Mouse (Mus musculus): Measurements from ENCODE around the gene Mfsd4b1. TPM values are rescaled to one million over a fixed set of nuclear protein-coding genes. Genes with fewer than 3 reads are reported as not detected.

The Mfsd4b1 gene
- polyA plus RNA-seq, 1 experiment from 2014 or later, result not detected

DNA sequence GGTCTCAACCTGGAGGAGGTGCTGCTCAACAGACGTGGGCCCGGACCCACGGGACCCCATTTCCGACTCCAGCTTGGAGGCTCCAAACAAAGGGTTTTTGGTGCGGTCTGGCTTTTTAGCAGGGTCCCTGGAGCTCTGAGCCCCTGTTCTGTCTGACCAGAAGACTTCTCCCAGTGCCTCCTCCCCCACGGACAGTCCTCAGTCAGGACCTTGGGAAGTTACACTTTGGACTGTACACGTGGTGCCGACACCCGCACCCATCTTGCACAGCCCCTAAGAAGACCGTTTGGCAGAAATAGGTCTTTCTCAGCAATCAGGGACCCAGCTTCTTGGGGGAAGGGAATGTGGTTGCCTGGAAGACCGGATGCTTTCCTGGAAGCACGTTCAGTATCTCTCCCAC is 38.6 kb downstream of the Mfsd4b1 start, which contains the start of gene Mfsd4b5:
Mfsd4b5 (minus strand) TSS at position 181 of the 400 bp plus-strand sequence.
- Histone ChIP-seq H3K9ac (replicated peaks) (no peak within 1 kb of the TSS), H3K36me3 (no peaks in the 10 kb centered on the region), H3K4me1 (no peaks in the 10 kb centered on the region), H3K27me3 (no peaks in the 10 kb centered on the region), H3K4me2 (replicated peaks) (no peak within 1 kb of the TSS), H3K4me3 (no peak within 1 kb of the TSS), H3K27ac (replicated peaks) (no peak within 1 kb of the TSS), H3K9me3 (no peaks in the 10 kb centered on the region)
- 93% methylated on average over 12 of the region's 12 CpGs for WGBS
- no peak for ATAC-seq (ENCODE audit: low FRiP score, low read depth)

DNA sequence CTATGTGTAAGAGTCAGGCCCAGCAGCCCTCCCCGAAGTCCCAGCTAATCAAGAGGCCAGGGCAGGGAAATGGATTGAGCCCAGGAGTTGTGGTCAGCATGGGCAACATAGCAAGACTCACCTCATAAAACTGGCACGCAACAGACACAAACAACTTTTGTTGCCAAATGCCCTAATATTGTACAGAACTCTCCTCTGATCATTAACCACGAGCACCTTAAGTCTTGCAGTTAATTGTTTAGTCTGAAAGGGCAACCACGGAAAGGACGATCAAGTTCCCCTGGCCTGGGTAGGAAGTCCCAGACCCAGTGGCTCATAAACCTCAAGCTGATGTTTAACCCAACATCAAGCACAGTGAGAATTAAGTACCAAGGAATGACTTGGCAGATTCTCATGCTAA is 42.5 kb downstream of the Mfsd4b1 start:
- Histone ChIP-seq H3K27me3 (no peaks in the 10 kb centered on the region), H3K4me3 (no peak overlapping the region), H3K9me3 (peaks cover 7% of the 10 kb centered on the region), H3K36me3 (no peaks in the 10 kb centered on the region), H3K4me1 (no peaks in the 10 kb centered on the region), H3K9ac (replicated peaks) (no peak overlapping the region), H3K4me2 (replicated peaks) (no peak overlapping the region), H3K27ac (replicated peaks) (no peak overlapping the region)
- WGBS, result 75% methylated on average over 5 of the region's 5 CpGs
- no peak for ATAC-seq (ENCODE audit: low FRiP score, low read depth)

DNA sequence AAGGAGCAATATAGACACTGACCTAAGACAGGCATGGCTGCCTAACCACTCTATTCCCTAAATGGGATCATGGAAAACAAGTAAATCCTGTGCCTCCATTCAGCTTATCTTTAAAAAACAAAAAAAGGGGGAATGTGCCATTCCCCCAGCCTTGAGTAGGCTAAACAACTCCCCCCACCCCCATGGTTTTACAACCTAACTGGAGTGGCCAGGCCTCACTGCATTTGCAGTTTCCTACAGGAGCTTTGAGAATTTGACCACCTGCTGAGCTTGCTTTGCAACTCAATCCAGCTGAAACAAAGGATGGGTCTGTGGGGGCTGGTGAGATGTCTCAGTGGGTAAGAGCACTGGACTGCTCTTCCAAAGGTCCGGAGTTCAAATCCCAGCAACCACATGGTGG is 46.8 kb downstream of the Mfsd4b1 start:
- H3K4me1 ChIP-seq, result no peaks in the 10 kb centered on the region
- H3K9me3 ChIP-seq, result peaks cover 11% of the 10 kb centered on the region
- no peak overlapping the region for H3K27ac ChIP-seq (replicated peaks)
- 77% methylated on average over 1 of the region's 1 CpGs for WGBS
- no peak for ATAC-seq (ENCODE audit: low FRiP score, low read depth)
- H3K4me3 ChIP-seq, result no peak overlapping the region
- H3K36me3 ChIP-seq, result no peaks in the 10 kb centered on the region
- no peak overlapping the region for H3K4me2 ChIP-seq (replicated peaks)
- H3K9ac ChIP-seq (replicated peaks), result no peak overlapping the region
- H3K27me3 ChIP-seq, result no peaks in the 10 kb centered on the region

DNA sequence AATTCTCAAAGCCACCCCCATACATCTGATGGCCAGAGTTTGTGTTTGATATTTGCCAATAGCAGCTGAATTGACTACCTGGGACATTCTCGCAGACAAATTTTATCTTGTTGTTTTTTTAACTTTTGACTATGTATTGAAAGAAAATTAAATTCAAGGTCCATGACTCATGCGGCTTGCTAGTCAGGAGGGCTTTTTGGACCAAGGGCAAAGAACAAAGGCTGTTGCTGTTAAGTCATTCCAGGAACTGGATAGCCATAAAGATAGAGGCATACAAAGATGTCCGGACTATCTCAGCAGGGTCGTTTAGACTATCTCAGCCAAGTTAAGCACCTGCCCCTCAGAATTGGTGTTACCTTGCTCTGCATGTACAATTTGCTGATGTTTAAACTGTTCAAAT is 47.7 kb downstream of the Mfsd4b1 start:
- H3K36me3 ChIP-seq, result no peaks in the 10 kb centered on the region
- H3K4me2 ChIP-seq (replicated peaks), result no peak overlapping the region
- no peak overlapping the region for H3K9ac ChIP-seq (replicated peaks)
- no peak overlapping the region for H3K4me3 ChIP-seq
- H3K27me3 ChIP-seq, result no peaks in the 10 kb centered on the region
- ATAC-seq (ENCODE audit: low FRiP score, low read depth), result no peak
- WGBS, result 92% methylated on average over 4 of the region's 4 CpGs
- no peaks in the 10 kb centered on the region for H3K4me1 ChIP-seq
- no peak overlapping the region for H3K27ac ChIP-seq (replicated peaks)
- H3K9me3 ChIP-seq, result peaks cover 11% of the 10 kb centered on the region

DNA sequence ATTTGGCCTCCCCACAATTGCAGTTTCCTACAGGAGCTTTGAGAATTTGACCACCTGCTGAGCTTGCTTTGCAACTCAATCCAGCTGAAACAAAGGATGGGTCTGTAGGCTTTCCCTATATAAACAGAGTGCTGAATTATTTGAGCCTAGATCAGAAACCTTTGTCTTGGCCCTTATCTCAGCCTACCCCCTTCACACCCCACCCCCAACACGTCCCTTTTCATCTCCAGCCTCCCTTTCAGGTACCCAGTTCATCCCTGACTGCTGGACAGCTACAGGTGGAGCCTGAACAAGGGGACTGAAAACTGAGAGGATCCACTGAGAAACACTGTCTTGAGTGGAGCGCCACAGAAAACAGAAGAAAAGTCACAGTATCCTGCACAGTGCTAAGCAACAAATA is 49.3 kb downstream of the Mfsd4b1 start:
- WGBS, result 34% methylated on average over 2 of the region's 2 CpGs
- Histone ChIP-seq H3K9ac (replicated peaks) (no peak overlapping the region), H3K4me1 (no peaks in the 10 kb centered on the region), H3K27me3 (no peaks in the 10 kb centered on the region), H3K36me3 (no peaks in the 10 kb centered on the region), H3K27ac (replicated peaks) (no peak overlapping the region), H3K4me2 (replicated peaks) (no peak overlapping the region), H3K4me3 (no peak overlapping the region), H3K9me3 (peaks cover 11% of the 10 kb centered on the region)
- ATAC-seq (ENCODE audit: low FRiP score, low read depth), result no peak

DNA sequence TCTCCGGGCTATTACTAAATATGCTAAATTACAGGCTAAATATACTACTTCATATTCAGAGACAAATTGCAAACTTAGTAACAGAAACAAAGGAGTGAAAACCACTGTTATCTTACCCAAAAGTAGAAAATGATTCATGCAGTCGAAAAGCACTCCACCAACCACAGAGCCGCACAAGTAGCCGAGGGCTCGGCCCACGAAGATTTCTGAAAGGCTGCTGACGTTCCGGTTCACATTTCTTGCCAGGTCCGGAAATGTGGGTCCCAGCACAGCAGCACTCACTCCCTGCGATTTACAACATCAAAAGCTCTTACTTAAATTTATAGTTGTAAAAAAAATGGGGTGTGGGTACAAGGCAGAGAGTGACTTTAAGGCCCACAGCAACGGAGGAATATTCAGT is 50.1 kb downstream of the Mfsd4b1 start:
- H3K9ac ChIP-seq (replicated peaks), result no peak overlapping the region
- no peak overlapping the region for H3K27ac ChIP-seq (replicated peaks)
- 66% methylated on average over 11 of the region's 11 CpGs for WGBS
- H3K4me2 ChIP-seq (replicated peaks), result no peak overlapping the region
- no peaks in the 10 kb centered on the region for H3K4me1 ChIP-seq
- H3K9me3 ChIP-seq, result peaks cover 11% of the 10 kb centered on the region
- no peaks in the 10 kb centered on the region for H3K27me3 ChIP-seq
- H3K4me3 ChIP-seq, result no peak overlapping the region
- no peak for ATAC-seq (ENCODE audit: low FRiP score, low read depth)
- no peaks in the 10 kb centered on the region for H3K36me3 ChIP-seq

DNA sequence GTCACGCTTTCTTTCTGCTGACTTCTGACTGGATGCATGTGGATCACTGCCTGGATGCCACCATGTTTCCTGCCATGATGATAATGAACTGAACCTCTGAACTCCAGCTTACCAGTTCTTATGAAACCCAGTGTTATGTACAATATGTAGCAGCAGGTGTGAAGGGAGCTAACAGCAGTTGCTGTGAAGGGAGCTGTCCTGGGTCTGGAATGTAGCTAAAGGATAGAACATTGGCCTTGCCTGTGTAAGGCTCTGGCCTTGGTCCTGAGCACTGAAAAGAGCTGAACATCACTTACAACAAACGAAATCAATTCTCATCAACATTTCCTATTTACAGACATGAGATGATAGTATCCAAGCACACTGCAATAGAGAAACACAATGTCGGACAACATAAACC is 57.6 kb downstream of the Mfsd4b1 start:
- Histone ChIP-seq H3K36me3 (no peaks in the 10 kb centered on the region), H3K4me1 (no peaks in the 10 kb centered on the region), H3K27me3 (no peaks in the 10 kb centered on the region), H3K4me2 (replicated peaks) (no peak overlapping the region), H3K27ac (replicated peaks) (no peak overlapping the region), H3K4me3 (no peak overlapping the region), H3K9me3 (no peaks in the 10 kb centered on the region), H3K9ac (replicated peaks) (no peak overlapping the region)
- no peak for ATAC-seq (ENCODE audit: low FRiP score, low read depth)
- 86% methylated on average over 3 of the region's 3 CpGs for WGBS

DNA sequence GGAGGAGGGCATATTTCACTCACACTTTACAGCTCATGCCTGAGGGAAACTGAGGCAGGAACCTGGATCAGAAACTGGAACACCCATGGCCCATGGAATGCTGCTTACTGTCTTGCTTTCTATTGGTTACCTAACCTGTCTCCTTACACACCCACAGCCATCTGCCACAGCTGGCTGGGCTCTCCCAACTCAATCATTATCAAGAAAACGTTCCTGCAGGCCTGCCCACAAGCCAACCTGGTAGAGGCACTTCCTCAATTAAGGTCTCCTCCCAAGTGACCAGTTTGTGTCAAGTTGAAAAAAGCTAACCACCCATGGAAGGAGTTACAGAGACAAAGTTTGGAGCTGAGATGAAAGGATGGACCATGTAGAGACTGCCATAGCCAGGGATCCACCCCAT is 63.2 kb downstream of the Mfsd4b1 start:
- no peak overlapping the region for H3K9ac ChIP-seq (replicated peaks)
- peaks cover 20% of the 10 kb centered on the region for H3K27me3 ChIP-seq
- H3K4me3 ChIP-seq, result no peak overlapping the region
- H3K4me1 ChIP-seq, result peaks cover 3% of the 10 kb centered on the region; the same call in 1 of the 2 replicates
- H3K27ac ChIP-seq (replicated peaks), result no peak overlapping the region
- 67% methylated on average over 1 of the region's 1 CpGs for WGBS
- ATAC-seq (ENCODE audit: low FRiP score, low read depth), result no peak
- no peaks in the 10 kb centered on the region for H3K36me3 ChIP-seq
- H3K9me3 ChIP-seq, result no peaks in the 10 kb centered on the region
- H3K4me2 ChIP-seq (replicated peaks), result no peak overlapping the region

DNA sequence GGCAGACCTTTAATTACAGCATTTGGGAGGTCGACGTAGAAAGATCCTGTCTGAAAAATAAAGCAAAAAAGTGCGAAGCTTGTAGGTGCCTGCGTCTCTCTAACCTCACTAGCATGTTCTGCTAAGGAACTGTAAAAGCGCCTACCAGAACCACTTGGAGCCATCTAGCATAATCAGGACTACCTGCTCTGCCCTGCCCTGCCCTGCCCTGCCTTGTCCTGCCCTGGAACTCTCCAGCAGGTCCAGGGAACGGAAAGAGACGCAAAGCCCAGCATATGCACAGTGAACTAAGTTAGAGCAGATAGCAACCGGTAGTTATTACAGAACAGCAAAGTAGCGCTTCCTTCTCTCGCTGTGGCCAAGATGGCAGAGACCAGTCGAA is 64.6 kb downstream of the Mfsd4b1 start:
- 41% methylated on average over 11 of the region's 11 CpGs for WGBS
- peaks cover 21% of the 10 kb centered on the region for H3K27me3 ChIP-seq
- peak; percentile 59 for ATAC-seq (ENCODE audit: low FRiP score, low read depth)
- no peak overlapping the region for H3K4me3 ChIP-seq
- no peak overlapping the region for H3K9ac ChIP-seq (replicated peaks)
- peaks cover 3% of the 10 kb centered on the region; the same call in 1 of the 2 replicates for H3K4me1 ChIP-seq
- H3K4me2 ChIP-seq (replicated peaks), result peak overlapping the region; percentile 87
- H3K27ac ChIP-seq (replicated peaks), result no peak overlapping the region
- no peaks in the 10 kb centered on the region for H3K9me3 ChIP-seq
- H3K36me3 ChIP-seq, result no peaks in the 10 kb centered on the region

DNA sequence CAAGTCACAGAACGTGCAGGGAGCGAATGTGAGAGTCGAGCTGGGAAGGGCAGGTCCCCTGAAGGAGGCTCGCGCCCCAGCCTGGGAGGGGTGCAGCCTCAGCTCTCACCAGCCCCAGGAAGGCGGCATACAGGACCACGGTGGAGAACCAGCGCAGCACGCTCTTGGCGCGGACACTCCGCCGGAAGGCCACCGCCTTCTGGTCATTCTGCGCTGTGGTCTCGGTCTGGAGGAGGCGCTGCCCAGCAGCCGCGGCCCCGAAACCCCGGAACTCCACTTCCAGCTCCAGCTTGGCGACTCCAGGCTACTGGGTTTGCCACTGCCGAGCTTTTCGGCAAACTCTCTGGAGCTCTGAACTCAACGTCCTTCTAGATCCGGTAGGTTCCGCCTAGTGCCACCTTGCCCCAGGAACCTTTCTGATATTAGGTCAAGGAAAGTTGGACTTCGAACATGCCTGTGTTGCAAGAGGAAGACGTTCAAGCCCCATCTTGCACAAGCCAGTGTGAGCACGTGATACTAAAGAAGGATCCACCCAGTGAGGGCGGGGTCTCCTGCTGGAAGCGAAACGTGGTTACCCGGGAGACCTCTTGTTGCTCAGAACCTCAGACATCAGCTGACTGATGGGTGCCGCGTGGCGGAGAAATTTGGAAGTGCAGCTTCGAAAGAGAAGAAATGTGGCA is 65.2 kb downstream of the Mfsd4b1 start, which contains the start of gene Mfsd4b3:
Mfsd4b3 (minus strand) TSS at position 393 of the 680 bp plus-strand sequence.
- no peak within 1 kb of the TSS for H3K27ac ChIP-seq (replicated peaks)
- H3K4me2 ChIP-seq (replicated peaks), result peak within 1 kb of the TSS; percentile 87
- H3K36me3 ChIP-seq, result no peaks in the 10 kb centered on the region
- H3K4me1 ChIP-seq, result peaks cover 3% of the 10 kb centered on the region; the same call in 1 of the 2 replicates
- H3K9ac ChIP-seq (replicated peaks), result peak within 1 kb of the TSS; percentile 58
- ATAC-seq (ENCODE audit: low FRiP score, low read depth), result peak; percentile 98
- H3K9me3 ChIP-seq, result no peaks in the 10 kb centered on the region
- peaks cover 21% of the 10 kb centered on the region for H3K27me3 ChIP-seq
- H3K4me3 ChIP-seq, result peak within 1 kb of the TSS; percentile 50
- WGBS, result under 1% methylated on average over 38 of the region's 38 CpGs

DNA sequence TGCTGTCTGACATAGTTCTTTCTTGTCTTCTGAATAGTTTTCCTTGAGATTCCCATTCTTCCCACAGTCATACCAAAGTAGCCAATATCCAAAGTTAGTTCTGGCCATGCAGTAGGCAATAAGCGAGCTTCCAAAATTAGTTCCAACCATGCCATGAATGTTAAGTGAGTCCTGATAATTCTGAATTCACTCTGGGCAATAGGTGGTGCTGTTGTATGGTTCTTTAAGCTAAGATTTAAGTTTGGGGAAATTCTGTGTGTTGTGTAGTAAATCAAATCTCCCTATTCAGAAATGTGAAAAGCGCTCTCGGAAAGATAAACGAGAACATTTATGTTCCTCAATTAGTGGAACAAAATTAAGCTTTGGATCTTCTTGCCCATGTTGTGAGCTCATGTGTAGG is 66.8 kb downstream of the Mfsd4b1 start:
- Histone ChIP-seq H3K27ac (replicated peaks) (no peak overlapping the region), H3K9ac (replicated peaks) (no peak overlapping the region), H3K27me3 (peaks cover 21% of the 10 kb centered on the region), H3K36me3 (no peaks in the 10 kb centered on the region), H3K9me3 (no peaks in the 10 kb centered on the region), H3K4me1 (peaks cover 3% of the 10 kb centered on the region; the same call in 1 of the 2 replicates), H3K4me3 (no peak overlapping the region), H3K4me2 (replicated peaks) (no peak overlapping the region)
- no peak for ATAC-seq (ENCODE audit: low FRiP score, low read depth)
- WGBS, result 79% methylated on average over 4 of the region's 4 CpGs

DNA sequence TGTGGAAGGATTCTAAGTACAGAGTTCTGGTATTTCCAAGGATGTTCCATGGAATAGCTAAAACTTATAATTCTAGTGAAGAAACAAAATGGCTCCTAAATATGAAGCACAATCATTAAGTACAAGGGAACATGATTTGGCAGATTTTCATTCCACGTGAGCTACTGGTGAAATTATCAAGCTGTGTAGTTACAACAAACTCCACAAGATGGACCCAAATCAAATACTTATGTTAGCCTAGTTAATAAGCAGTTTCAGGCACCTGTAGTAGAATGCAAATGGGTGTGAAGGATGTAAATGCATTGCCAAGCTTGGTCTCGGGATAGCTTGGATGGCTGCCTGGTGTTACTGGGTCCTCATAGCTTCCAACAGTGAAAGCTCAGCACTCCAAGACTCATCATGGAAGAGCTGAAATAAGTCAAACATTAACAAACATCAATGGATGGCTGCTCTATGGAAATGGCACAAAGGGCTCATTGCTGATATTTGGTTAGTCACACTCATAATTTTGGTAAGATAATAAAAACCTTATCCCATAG is 68.7 kb downstream of the Mfsd4b1 start:
- Histone ChIP-seq H3K4me3 (no peak overlapping the region), H3K4me2 (replicated peaks) (no peak overlapping the region), H3K36me3 (no peaks in the 10 kb centered on the region), H3K4me1 (peaks cover 3% of the 10 kb centered on the region; the same call in 1 of the 2 replicates), H3K9ac (replicated peaks) (no peak overlapping the region), H3K27ac (replicated peaks) (no peak overlapping the region), H3K9me3 (no peaks in the 10 kb centered on the region), H3K27me3 (peaks cover 26% of the 10 kb centered on the region)
- no peak for ATAC-seq (ENCODE audit: low FRiP score, low read depth)
- WGBS, result 80% methylated on average over 2 of the region's 2 CpGs
